Mouse (Mus musculus) spleen, postnatal 14 days (tissue): ENCODE results near the gene Tanc1.
A peak's percentile ranks its signal among the peaks of the same experiment; 100 is the strongest.
"Not testable (repeated sequence)": the region's sequence is repeated elsewhere in the genome, so short reads cannot be mapped to it uniquely, and the experiment has no call there.

Experiments used
- DNase-seq, 2 experiments: peaks; one replicate each; pipeline ENCODE4 v3.0.0; 2021 to 2022; ENCODE audit warnings: low spot score in 2 of 2

The Tanc1 gene

DNA sequence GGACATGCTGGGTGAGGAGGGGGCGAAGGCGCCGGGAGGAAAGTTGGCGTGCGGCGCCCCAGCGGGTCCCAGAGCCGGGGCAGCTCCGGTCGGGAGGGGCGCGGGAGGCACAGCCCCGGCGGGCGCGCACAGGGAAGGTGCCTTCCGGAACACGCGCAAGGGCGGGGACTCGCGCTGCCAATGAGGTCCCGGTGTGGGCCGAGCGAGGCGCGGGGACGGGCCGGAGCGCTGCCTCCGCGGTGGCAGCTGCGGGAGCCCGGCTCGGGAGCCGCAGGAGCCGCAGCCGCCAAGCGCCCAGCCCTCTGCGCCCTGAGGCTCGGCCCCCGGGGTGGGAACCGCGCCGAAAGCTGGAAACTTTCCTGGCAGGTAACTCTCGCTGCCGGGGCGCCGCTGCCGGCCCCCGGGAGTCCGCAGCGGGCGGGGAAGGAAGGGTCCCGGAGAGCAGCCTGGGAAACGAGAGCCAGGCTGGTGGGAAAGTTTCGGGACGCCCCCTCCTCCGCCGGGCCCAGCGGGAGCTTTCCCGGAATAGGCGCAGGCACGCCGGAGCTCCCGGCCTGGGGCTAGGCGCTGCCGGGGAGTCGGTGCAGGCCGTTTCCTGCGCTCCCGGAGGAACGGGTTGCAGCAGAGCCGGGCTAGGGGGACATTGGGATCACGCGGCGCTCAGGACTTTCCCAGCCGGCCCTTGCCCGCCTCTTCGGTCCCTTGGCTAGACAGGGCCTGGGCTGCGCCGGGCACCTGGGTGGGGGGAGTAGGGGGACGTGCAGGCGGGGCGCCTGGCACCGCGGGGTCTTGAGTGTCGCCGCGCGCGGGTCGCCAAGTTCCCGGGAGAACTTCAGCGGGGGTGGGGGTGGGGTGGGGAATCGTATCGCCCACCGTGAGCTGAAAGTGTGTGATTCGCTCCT lies at the start of gene Tanc1:
TSS of gene Tanc1 (plus strand) at position 212 of the 902 bp plus-strand sequence.
- DNase-seq = peak; percentile 41 to 45

DNA sequence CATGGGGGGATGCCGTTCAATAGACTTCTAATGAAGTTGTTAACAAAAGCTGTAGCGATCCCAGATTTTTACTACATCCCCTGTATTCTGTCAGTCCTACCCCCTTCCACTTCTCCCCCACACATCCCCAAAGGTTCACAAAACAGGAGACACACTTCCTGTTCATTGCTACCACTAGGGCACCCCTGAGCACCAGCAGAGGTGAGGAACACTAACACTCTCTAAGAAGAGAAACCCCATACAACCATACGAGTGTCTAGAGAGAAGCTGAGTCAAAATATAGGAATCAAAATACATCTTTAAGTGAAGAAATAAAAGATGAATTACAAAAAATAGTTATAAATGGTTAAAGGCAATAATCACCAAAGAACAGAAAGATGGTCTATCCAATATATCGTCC lies 49.6 kb upstream of the Tanc1 start:
- no peak for DNase-seq

DNA sequence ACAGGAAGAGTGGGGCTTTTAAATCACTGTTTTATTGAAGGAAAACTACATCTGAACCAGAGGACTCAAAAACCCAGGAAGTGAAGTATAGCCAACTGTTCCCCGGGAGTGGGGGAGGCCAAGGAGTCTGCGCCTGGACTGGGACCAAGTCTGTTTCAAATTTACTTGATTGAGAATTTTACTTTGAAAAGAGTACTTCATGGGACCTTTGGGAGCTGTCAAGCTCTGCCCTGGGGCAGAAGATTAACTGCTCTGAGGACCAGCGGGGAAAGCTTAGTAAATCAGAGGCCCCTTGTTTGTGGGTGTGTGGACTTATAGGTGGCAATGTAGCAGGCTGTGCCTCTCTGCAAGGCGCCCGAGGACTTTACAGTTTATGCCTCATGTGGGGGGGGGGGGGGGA lies 49.1 kb upstream of the Tanc1 start:
- DNase-seq = no peak

DNA sequence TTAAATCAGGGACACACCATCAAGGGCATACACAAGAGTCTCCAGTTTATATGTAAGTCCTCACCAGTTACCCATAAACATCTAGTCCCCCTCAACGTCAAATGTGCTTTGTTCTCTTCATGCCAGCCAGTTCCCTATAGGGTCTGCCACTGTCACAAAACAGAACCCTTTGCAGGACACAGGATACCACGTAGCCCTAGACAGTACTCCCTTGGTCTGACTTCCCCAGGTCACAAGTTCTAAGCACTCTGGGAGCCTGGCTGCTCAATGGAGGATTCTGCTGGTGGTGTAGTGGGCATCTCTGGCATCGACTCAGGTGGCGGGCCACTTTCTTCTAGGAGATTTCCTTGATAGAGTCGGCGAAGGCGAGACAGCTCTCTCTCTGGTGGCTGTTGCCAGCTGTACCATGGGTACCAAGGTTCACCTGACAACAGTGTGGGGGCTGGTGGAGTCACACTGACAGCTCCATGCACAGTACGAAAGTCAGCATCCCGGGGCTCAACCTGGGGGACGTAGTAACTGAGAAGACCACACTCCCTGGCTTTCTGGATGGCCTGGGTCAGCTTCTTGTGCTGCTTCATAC lies 47.7 kb upstream of the Tanc1 start:
- not testable (repeated sequence) for DNase-seq

DNA sequence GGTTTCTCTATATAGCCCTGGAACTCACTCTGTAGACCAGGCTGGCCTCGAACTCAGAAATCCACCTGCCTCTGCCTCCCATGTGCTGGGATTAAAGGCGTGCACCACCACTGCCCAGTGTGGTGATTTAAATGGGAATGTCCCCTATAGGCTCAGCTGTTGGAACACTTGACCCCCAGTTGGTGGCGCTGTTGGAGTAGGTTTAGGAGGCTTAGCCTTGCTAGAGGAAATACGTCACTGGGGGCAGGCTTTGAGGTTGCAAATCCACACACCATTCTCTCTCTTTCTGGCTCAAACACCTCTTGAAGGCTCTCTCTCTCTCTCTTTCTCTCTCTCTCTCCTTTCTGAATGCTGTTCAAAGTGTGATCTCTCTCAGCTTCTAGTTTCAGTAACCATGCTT lies 46.9 kb upstream of the Tanc1 start:
- DNase-seq = no peak

DNA sequence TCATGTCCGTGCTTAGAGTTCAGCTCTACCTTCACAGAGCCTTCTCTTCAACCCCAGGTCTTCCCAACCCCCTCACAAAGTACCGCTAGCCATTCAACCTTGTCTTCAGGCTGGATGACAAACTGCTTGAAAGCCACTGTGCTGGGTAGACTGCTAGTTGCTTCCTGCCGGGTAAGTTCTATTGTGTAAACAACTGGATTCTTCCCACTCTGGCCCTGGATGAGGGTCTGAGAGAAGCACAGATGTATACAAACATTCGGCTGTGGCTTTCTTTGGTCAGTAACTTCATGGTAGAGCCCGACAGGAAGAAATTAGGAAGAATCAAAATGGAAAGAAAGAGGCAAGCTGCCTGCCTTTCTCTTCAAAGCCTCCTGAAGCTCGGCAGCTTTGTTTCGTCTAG lies 30.9 kb upstream of the Tanc1 start:
- no peak for DNase-seq

DNA sequence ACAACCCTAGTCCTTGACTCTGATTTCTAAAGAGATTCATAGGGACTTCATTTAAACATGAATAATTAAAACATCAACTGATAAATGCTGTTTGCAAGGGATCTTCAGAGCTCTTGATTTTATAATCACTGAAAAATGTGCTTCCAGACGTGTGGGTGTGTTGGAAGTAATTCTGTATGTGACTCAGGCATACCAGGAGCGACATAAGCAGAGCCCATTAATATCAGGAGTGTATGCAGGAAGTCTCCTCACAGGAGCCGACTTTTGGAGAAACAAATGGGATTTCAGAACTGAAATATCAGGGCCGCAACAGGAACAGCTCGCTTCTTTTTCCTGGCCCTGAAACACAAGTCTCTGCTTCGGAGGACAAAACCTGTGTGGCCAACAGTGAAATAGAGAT lies 27.9 kb upstream of the Tanc1 start:
- no peak for DNase-seq

DNA sequence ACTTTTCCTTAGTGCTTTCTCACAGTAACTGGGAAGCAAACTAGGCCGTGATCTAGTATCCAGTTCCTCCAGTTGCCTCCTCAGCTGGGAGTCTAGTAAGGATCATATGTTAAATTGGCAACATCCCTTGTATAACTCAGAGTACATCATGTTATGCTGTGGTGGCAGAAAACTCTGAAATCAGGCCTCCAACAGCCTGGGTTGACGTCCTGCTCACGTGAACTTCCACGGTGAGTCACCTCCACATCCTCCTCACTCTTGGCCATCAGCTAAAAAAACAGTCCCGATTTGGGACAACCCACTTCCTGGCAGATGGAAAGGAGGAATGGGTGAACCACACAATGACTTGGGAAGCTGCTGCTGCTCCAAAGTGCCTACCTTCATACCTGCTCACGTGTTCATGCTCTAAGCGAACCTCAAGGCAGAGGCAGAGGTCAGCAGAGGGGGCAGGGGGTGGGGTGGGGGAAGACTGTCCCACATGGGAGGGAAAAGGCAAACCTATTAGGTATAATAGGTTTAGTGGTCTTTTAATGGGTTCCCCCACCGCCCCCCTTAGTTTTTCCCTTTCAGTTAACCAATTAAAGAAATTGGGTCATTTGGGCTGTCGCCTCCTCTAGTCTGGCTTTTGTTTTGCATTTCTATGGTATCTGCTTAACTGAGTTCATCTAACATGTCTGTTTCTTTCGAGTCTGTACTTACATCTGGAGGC lies 24.3 kb upstream of the Tanc1 start:
- DNase-seq = no peak

DNA sequence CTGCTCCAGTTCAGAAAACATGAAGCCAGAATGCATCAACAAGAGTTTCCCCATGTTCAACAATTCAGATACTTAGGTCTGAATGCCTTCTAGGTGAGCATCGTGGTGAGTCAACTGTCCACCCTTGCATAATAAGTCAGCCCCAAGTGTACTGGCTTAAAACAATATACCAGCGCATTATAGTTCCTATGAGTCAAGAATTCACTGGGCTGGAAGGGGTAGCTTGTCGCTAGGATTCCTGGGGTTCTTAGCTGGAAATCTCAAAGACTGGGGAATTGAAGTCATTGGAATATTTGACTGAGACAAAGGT lies 23.8 kb upstream of the Tanc1 start:
- no peak for DNase-seq

DNA sequence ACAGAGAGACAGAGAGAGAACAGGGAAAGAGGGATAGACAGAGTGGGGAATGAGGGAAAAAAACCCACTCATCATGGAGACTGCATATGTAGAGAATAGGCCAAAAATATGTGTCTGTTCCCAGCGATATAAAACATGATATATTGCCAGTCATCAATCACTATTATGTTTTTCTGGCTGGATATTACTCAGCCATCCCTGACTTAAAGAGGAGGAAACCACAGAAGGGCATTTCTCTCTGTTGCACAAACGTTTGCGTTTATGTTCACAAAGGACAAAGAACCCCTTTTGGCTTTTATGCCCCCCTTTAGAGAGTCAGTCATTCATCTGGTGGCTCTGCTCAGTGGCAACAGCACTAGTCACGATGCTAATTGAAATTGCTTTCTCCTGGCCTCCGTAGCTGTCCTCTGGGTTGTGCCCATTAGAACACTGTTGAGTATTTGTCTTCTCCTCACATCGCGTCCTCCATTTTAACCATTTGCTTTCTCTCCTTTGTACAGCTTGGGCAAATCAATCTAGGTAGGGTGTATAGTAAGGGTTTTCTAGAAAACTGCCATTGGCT lies 18.4 kb upstream of the Tanc1 start:
- no peak for DNase-seq

DNA sequence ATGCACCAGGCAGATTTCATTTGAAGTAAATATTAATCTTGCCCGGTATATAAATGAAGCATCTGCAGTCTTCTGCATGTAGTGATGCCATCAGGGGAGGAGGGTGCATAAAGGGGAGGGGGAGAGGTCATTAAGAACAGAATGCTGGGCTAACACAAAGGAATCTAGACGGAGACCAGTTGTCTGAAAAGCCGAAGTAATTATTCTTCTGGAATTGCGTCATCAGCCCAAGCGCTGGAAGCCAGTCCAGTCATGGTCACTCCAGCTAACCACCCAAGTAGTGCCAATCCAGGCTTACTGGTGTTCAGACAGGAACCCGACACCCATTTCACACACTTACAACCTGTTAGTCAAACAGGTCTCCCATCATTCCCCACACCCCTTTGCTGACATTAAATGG lies 17.7 kb upstream of the Tanc1 start:
- DNase-seq = no peak

DNA sequence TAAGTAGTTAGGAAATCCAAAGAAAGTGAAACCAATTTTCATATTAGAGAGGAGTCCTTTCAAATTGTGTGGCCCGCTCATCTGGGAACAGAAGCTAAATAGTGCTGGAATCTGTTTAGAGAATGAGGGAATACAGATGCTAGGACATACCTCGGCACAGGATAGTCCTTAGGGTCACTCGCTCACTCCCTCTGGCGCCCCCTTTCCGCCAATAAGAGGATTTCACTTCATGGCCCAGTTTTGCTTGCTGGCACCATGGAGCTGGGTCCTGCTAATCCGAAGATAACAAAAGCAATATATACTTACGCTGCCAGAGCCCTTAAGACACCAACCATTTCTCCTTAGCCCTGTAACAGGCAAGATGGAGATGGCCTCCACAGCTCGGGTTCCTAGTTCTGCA lies 15.3 kb upstream of the Tanc1 start:
- DNase-seq = no peak

DNA sequence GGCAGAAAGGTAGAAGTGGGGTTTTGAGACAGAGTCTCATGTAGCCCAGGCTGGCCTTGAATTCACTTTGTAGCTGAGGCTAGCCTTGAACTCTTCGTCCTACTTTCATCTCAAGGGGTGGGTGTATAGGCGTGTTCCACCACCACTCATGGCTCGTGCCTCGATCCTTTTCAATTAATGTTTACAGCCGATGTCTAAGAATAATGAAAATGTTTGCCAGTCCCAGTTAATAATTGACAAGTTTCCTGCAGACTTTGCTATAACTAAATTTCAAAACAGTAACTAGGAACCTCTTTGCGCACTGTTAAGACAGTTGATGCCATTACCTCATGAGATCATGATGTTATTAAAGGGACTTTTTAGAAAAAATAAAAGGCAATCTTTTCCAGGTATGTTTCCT lies 13.6 kb upstream of the Tanc1 start:
- no peak for DNase-seq

DNA sequence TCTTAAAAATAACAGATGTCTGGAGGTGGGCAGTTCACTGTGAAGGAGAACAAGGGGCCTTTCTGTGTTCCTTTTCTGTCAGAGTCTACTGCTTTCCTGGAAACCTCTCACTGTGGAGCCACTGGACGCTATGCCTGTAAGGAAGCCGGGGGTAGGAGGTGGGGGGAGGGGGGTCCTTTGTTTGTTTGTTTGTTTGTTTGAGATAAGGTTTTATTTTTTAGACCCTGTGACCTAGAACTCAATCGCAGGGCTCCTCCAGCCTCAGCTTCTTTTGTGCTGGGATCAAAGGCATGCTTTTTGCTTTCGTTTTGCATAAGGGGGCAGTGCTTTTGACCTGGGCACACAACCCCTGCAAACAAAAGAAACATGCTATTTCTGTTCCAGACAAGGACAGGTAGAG lies 12.9 kb upstream of the Tanc1 start:
- DNase-seq = no peak

DNA sequence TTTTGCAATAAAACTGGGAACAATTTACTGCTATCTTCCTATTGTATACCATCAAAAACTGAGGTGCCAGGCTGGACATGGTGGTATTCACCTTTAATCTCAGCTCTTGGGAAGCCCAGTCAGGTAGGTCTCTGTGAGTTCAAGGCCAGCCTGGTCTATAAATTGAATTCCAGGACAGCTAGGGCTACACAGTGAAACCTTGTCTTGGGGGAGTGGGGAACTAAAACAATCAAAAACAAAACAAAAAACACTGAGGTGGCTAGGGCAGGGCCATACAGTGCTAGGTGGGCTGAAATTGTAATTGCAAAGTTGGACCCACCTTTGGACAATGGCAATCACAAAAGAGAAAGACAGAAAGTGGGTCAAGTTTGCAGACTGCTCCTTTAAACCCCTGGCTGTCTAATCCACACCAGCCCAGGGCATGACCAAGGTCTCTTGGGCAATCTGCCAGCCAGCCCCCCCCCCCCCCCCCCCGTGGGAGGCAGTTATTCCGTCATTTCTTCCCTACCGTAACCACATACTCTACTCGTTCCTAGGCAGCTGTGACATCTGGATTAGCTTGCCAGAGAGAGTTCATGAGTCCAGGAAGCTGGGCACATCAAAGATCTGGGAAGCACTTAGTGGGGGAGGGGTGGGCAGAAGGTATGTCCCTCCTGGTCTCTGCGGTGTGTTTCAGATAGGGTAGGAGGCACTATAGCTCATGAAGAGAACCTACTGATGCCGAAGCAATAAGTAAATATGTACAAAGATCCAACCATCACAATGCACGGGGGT lies 12.3 kb upstream of the Tanc1 start:
- DNase-seq = no peak

DNA sequence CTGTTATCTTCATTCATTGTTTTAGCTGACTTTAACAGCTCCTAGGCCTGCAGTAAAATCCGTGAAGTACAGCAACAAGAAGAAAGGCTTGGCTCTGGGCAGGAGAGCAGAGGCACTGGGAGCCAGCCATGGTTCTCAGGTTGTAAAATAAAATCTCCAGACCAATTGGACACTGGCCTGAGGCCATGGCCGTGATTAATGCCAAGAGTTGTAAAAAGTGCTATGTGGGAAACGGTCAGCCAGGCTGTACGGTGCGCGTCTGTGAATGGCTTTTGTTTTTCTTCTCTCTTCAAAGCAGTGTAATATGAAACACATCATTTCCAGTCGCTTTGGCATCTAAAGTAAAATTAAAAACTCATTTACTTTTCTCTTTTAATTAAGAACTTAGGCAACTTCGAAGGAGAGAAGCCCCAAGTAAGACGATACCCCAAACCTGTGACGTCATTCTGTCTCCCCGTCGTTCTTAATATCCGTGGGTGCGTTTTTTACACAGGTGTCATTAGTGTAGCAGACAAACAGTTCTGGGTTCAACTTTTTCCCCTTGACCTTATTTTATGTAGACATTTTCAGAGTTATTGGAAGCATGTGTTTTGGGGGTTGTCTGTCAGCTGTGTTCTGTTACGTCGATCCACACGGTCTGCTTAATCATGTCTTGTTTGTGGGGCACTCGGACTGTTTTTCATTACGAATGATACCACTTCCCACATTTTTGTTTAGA lies 11.6 kb upstream of the Tanc1 start:
- DNase-seq = no peak

DNA sequence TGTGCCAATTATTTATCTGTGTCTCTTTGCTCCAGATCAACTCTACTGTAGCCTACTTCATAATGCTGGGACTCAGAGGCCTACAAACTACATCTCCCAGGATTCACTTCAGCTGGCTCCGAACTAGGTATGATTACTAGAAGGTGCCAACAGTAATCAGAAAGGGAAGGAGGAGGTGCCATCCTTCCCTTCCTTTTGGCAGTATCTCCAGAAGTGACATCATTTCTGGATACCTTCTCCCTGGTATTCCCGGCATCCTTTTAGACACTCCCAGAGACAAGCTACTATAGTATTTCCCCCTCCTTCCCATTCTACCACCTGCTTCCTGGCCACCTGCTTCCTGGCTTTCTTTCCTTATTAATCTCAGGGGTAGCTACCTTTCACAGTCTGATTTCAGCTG lies 10.9 kb upstream of the Tanc1 start:
- no peak for DNase-seq

DNA sequence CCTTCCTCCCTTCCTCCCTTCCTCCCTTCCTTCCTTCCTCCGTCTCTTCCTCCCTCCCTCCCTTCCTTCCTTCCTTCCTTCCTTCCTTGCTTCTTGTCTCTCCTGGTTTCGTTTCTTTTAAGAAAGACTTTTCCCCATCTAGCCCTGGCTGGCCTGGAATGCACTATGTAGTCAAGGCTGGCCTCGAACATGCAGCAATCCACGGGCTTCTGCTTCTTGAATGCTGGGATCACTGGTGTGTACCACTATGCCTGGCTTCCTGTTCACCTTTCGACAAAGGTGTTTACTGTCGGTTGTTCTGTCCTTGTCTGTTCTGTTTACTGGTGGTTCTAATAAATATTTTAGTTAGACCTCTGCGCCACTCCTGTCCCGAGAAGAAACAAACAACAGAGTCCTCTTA lies 10.4 kb upstream of the Tanc1 start:
- no peak for DNase-seq

DNA sequence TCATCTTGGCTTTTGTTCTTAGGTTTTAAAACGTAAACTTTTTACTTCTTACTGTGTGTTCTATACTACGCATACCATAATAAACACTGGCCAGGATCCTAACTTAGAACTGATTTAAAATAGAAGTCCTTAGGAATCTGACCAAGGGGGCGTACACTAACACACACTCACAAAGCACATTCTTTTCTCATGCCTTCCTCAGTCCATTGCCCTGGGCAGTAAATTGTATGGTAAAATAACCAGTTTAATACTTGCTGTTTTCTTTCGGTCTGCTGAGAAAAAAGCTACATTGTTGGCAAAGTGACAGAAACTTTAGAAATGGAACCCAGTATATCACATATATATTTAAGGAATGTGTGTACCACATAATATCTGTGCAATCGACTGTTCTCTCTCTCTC lies 2.9 kb upstream of the Tanc1 start:
- no peak for DNase-seq

DNA sequence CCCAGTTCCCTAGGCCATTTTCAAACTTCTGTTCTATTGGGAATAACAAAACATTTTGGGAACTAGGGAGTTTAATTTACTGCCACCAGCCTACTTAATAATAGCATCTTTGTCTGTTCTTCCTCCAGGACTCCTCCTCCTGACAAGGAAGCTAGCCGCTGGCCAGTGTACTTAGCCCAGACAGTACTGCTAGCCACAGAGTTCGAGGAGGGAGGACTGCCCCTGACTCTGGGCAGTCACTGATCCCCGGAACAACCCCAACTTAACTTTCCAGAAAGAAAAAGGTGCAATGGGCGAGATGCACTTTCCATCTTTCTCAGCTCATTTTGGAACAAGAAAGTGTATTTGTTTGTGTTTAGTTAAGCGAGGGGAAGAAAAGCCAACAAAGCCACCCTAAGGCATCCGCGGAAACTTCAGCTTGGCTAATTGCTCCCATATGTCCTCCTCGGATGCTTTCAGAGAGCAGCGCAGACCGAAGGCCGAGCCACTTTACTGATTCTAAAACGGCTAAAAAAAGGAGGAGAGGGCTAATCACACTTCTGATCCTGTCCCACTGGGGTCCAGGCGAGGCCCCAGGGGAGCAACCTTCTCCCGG lies 529 bp upstream of the Tanc1 start:
- no peak for DNase-seq
